Mouse (Mus musculus) lung, adult 2 months (tissue): ENCODE measurements around the gene Aen. TPM values are rescaled to one million over a fixed set of nuclear protein-coding genes. Genes with fewer than 3 reads are reported as not detected.
A peak's percentile ranks its signal among the peaks of the same experiment; 100 is the strongest.

Source experiments
- DNase-seq: peaks from one replicate; pipeline ENCODE4 v3.0.0; 2022
- H3K4me1 ChIP-seq: fragments of 200-500 bp; 2 replicates; pipeline ENCODE4 v1.6.1; 2011; ENCODE audit warnings: low read length; ENCODE audit not compliant: control insufficient read depth, insufficient read depth
- H3K4me3 ChIP-seq: fragments of 200-500 bp; replicated peaks from 2 replicates; pipeline ENCODE3; 2011; ENCODE audit warnings: low read depth, mild to moderate bottlenecking, control low read depth, low read length; ENCODE audit errors: extremely low read depth
- CTCF ChIP-seq: fragments of 200-500 bp; IDR thresholded peaks from 2 replicates; pipeline ENCODE4 v1.5.1; 2011; ENCODE audit warnings: mild to moderate bottlenecking, low read length, control low read depth; ENCODE audit not compliant: insufficient read depth
- POLR2A ChIP-seq: fragments of 200-500 bp; IDR thresholded peaks from 2 replicates; pipeline ENCODE4 v1.6.1; 2011; ENCODE audit warnings: low read depth, mild to moderate bottlenecking, control low read depth, low read length, borderline replicate concordance; ENCODE audit errors: extremely low read depth
- WGBS: fragments of 180-500 bp; shearing (Covaris S2); methylation state at CpG from one replicate; pipeline ENCODE4 v1.1.7; 2018; 5-methylcytosine and 5-hydroxymethylcytosine counted together
- polyA plus RNA-seq: library from polyadenylated mRNA; depleted of rRNA; stranded (reverse); fragments of >200 nt; gene quantifications from 2 replicates; pipeline ENCODE4 v1.2.3, GENCODE M21; 2012

Aen gene
- polyA plus RNA-seq, 1 experiment: 17.1 TPM

GRCm38 (mm10) chr7:78912974-78913474, 17.4 kb downstream of the Aen start, which contains the start of gene Isg20:
Gene Isg20, plus strand, starts transcription at chr7:78913424.
- WGBS: 73% methylated on average over 5 of the region's 5 CpGs
- TF ChIP-seq POLR2A: 0 out of 2 replicates have a peak, but pooled peaks have one; percentile 18
- TF ChIP-seq CTCF: no peak
- Histone ChIP-seq H3K4me1 (peaks cover 18% of the 10 kb centered on the region), H3K4me3 (peak within 1 kb of the TSS; percentile 75)
- no peak for DNase-seq

GRCm38 (mm10) chr7:78913649-78914544, 18.2 kb downstream of the Aen start:
- Histone ChIP-seq H3K4me3 (peak overlapping the region; percentile 75), H3K4me1 (peaks cover 18% of the 10 kb centered on the region)
- TF ChIP-seq CTCF (no peak), POLR2A (peak; percentile 67; the same call in 1 of the 2 replicates)
- WGBS: 40% methylated on average over 19 of the region's 19 CpGs
- peak; percentile 90 for DNase-seq

GRCm38 (mm10) chr7:78914545-78914845, 18.8 kb downstream of the Aen start:
- Histone ChIP-seq H3K4me1 (peaks cover 18% of the 10 kb centered on the region), H3K4me3 (peak overlapping the region; percentile 75)
- 72% methylated on average over 3 of the region's 3 CpGs for WGBS
- TF ChIP-seq CTCF: no peak
- TF ChIP-seq POLR2A: no peak
- DNase-seq: no peak

GRCm38 (mm10) chr7:78914896-78915510, 19.3 kb downstream of the Aen start:
- Histone ChIP-seq H3K4me3 (no peak overlapping the region), H3K4me1 (peaks cover 18% of the 10 kb centered on the region)
- no peak for DNase-seq
- 75% methylated on average over 11 of the region's 11 CpGs for WGBS
- TF ChIP-seq CTCF: no peak
- TF ChIP-seq POLR2A: no peak

- peaks cover 12% of the 10 kb centered on the region for H3K4me1 ChIP-seq
- DNase-seq: no peak
- TF ChIP-seq CTCF (no peak), POLR2A (no peak)
- 42% methylated on average over 4 of the region's 4 CpGs for WGBS
- no peak overlapping the region for H3K4me3 ChIP-seq
Observed at GRCm38 (mm10) chr7:78918686-78919085, 23.0 kb downstream of the Aen start.

- no peak for TF ChIP-seq CTCF
- TF ChIP-seq POLR2A: no peak
- no peak overlapping the region for H3K4me3 ChIP-seq
- 73% methylated on average over 7 of the region's 7 CpGs for WGBS
- H3K4me1 ChIP-seq: no peaks in the 10 kb centered on the region
- no peak for DNase-seq
Observed at GRCm38 (mm10) chr7:78922506-78922905, 26.9 kb downstream of the Aen start.

GRCm38 (mm10) chr7:78924300-78924699, 28.6 kb downstream of the Aen start:
- H3K4me1 ChIP-seq: no peaks in the 10 kb centered on the region
- no peak overlapping the region for H3K4me3 ChIP-seq
- TF ChIP-seq CTCF: peak; percentile 56
- no peak for TF ChIP-seq POLR2A
- peak; percentile 52 for DNase-seq
- WGBS: 13% methylated on average over 6 of the region's 6 CpGs

- WGBS: 67% methylated on average over 7 of the region's 7 CpGs
- TF ChIP-seq POLR2A (no peak), CTCF (no peak)
- no peak overlapping the region for H3K4me3 ChIP-seq
- no peak for DNase-seq
- no peaks in the 10 kb centered on the region for H3K4me1 ChIP-seq
Observed at GRCm38 (mm10) chr7:78924796-78925195, 29.1 kb downstream of the Aen start.

- DNase-seq: no peak
- WGBS: 73% methylated on average over 7 of the region's 7 CpGs
- Histone ChIP-seq H3K4me3 (no peak overlapping the region), H3K4me1 (no peaks in the 10 kb centered on the region)
- no peak for TF ChIP-seq CTCF
- TF ChIP-seq POLR2A: no peak
Observed at GRCm38 (mm10) chr7:78925680-78926079, 30.0 kb downstream of the Aen start.

- TF ChIP-seq CTCF: no peak
- TF ChIP-seq POLR2A: no peak
- WGBS: 73% methylated on average over 9 of the region's 9 CpGs
- DNase-seq: no peak
- H3K4me3 ChIP-seq: no peak overlapping the region
- no peaks in the 10 kb centered on the region for H3K4me1 ChIP-seq
Observed at GRCm38 (mm10) chr7:78926156-78926555, 30.5 kb downstream of the Aen start.
